Mouse (Mus musculus) heart, adult 8-10 months (tissue): ENCODE data around the gene Cldn19. TPM values are rescaled to one million over a fixed set of nuclear protein-coding genes. Genes with fewer than 3 reads are reported as not detected.
A peak's percentile ranks its signal among the peaks of the same experiment; 100 is the strongest.
"Not testable (repeated sequence)": the region's sequence is repeated elsewhere in the genome, so short reads cannot be mapped to it uniquely, and the experiment has no call there.

Experiments
- DNase-seq: peaks from one replicate; pipeline ENCODE4 v3.0.0; 2022; ENCODE audit warnings: low spot score
- total RNA-seq, 4 experiments: library from RNA; stranded (reverse); gene quantifications; 2 replicates each; pipeline ENCODE4 v1.2.4; 2022

Gene Cldn19
- total RNA-seq, 4 experiments from 2014 or later = not detected

GRCm38 (mm10) chr4:119252025-119252808 lies 3.0 kb upstream of the Cldn19 start:
- no peak for DNase-seq

GRCm38 (mm10) chr4:119254012-119254618 lies 1.1 kb upstream of the Cldn19 start:
- DNase-seq = no peak

- no peak for DNase-seq
Measured at GRCm38 (mm10) chr4:119257083-119257482, 1.9 kb downstream of the Cldn19 start.

- no peak for DNase-seq
Measured at GRCm38 (mm10) chr4:119259344-119260254, 4.4 kb downstream of the Cldn19 start.

- peak; percentile 67 for DNase-seq
Measured at GRCm38 (mm10) chr4:119261087-119261713, 6.0 kb downstream of the Cldn19 start.

GRCm38 (mm10) chr4:119262483-119262882 lies 7.3 kb downstream of the Cldn19 start:
- DNase-seq = no peak

GRCm38 (mm10) chr4:119263459-119263858 lies 8.2 kb downstream of the Cldn19 start:
- no peak for DNase-seq

- no peak for DNase-seq
Measured at GRCm38 (mm10) chr4:119266606-119267005, 11.4 kb downstream of the Cldn19 start.

- DNase-seq = peak; percentile 87
Measured at GRCm38 (mm10) chr4:119274627-119275026, 19.4 kb downstream of the Cldn19 start.

GRCm38 (mm10) chr4:119275226-119275625 lies 20.0 kb downstream of the Cldn19 start:
- DNase-seq = peak; percentile 81

GRCm38 (mm10) chr4:119275726-119276125 lies 20.5 kb downstream of the Cldn19 start:
- no peak for DNase-seq

GRCm38 (mm10) chr4:119278784-119279183 lies 23.6 kb downstream of the Cldn19 start:
- not testable (repeated sequence) for DNase-seq

- DNase-seq = no peak
Measured at GRCm38 (mm10) chr4:119284861-119285260, 29.6 kb downstream of the Cldn19 start.

- DNase-seq = no peak
Measured at GRCm38 (mm10) chr4:119285336-119285735, 30.1 kb downstream of the Cldn19 start.

GRCm38 (mm10) chr4:119291921-119292320 lies 36.7 kb downstream of the Cldn19 start:
- no peak for DNase-seq

GRCm38 (mm10) chr4:119292771-119293573 lies 37.8 kb downstream of the Cldn19 start:
- peak; percentile 48 for DNase-seq

GRCm38 (mm10) chr4:119293574-119294258 lies 38.5 kb downstream of the Cldn19 start:
- no peak for DNase-seq

- DNase-seq = peak; percentile 100
Measured at GRCm38 (mm10) chr4:119294415-119295133, 39.4 kb downstream of the Cldn19 start, which contains the start of gene Ybx1. Gene Ybx1 (minus strand): TSS chr4:119294604.

- DNase-seq = no peak
Measured at GRCm38 (mm10) chr4:119295134-119295453, 39.9 kb downstream of the Cldn19 start.

GRCm38 (mm10) chr4:119297361-119297760 lies 42.1 kb downstream of the Cldn19 start:
- DNase-seq = no peak
